Mouse (Mus musculus) CH12.LX (cell line): ENCODE results near the gene Rab43. TPM values are rescaled to one million over a fixed set of nuclear protein-coding genes. Genes with fewer than 3 reads are reported as not detected.

Source experiments
- DNase-seq: peaks from one replicate; pipeline ENCODE4 v3.0.0-alpha.2; 2013; ENCODE audit errors: extremely low read depth
- H3K27ac ChIP-seq: 2 replicates; pipeline ENCODE4 v1.5.1; 2012; ENCODE audit warnings: low read depth, mild to moderate bottlenecking, control low read depth, moderate library complexity; ENCODE audit not compliant: insufficient read depth
- H3K27me3 ChIP-seq: replicated peaks from 2 replicates; pipeline ENCODE3; 2012; ENCODE audit warnings: inconsistent platforms
- H3K36me3 ChIP-seq, 2 experiments: replicated peaks in 1 of 2; 2 replicates each; pipeline versions ENCODE3 to v1.6.1; 2012; ENCODE audit warnings: inconsistent platforms in 1 of 2, low read length in 1 of 2, mild to moderate bottlenecking in 1 of 2, mixed read lengths in 1 of 2, moderate library complexity in 1 of 2; ENCODE audit not compliant: control insufficient read depth in 1 of 2, insufficient read depth in 1 of 2
- H3K4me1 ChIP-seq, 2 experiments: 2 replicates each; pipeline ENCODE4 v1.6.1; 2012; ENCODE audit warnings: inconsistent platforms in 1 of 2, moderate library complexity in 1 of 2; ENCODE audit not compliant: insufficient read depth in 2 of 2, control insufficient read depth in 1 of 2
- H3K4me2 ChIP-seq: 2 replicates; pipeline ENCODE4 v1.6.1; 2012; ENCODE audit warnings: low read depth, mild to moderate bottlenecking, control low read depth; ENCODE audit not compliant: poor library complexity, insufficient read depth, severe bottlenecking
- H3K4me3 ChIP-seq, 3 experiments: fragments of 150-350 bp in 1 of 3; sonication (generic) in 1 of 3; replicated peaks in 1 of 3; 2 replicates each; pipeline versions ENCODE3 to v1.5.1; 2011 to 2012; ENCODE audit warnings: low read depth in 2 of 3, low read length in 2 of 3, mild to moderate bottlenecking in 2 of 3, moderate library complexity in 2 of 3, control low read depth in 1 of 3, improper control_type of control experiment in 1 of 3, inconsistent platforms in 1 of 3, mixed read lengths in 1 of 3; ENCODE audit not compliant: poor library complexity in 1 of 3
- H3K79me2 ChIP-seq: replicated peaks from 2 replicates; pipeline ENCODE4 v1.6.1; 2012; ENCODE audit warnings: mild to moderate bottlenecking, moderate library complexity; ENCODE audit not compliant: control insufficient read depth, poor library complexity, insufficient read depth, severe bottlenecking; ENCODE audit errors: extremely low read depth
- H3K9ac ChIP-seq: 2 replicates; pipeline ENCODE4 v1.6.1; 2012; ENCODE audit warnings: low read depth, mild to moderate bottlenecking, control low read depth, moderate library complexity; ENCODE audit not compliant: insufficient read depth
- H3K9me3 ChIP-seq: replicated peaks from 2 replicates; pipeline ENCODE3; 2012; ENCODE audit warnings: low read length, inconsistent platforms, mixed read lengths
- BHLHE40 ChIP-seq: IDR thresholded peaks from 2 replicates; pipeline ENCODE4 v1.6.1; 2011; ENCODE audit warnings: mild to moderate bottlenecking, low read depth, low read length, improper control_type of control experiment
- CHD1 ChIP-seq: IDR thresholded peaks from 2 replicates; pipeline ENCODE4 v1.6.1; 2012; ENCODE audit warnings: low read depth, low read length, improper control_type of control experiment, inconsistent platforms
- E2F4 ChIP-seq: IDR thresholded peaks from 2 replicates; pipeline ENCODE4 v1.6.1; 2011; ENCODE audit warnings: low read depth, low read length, improper control_type of control experiment; ENCODE audit not compliant: insufficient replicate concordance
- EP300 ChIP-seq: IDR thresholded peaks from 2 replicates; pipeline ENCODE4 v1.6.1; 2011; ENCODE audit warnings: low read length, improper control_type of control experiment
- ETS1 ChIP-seq: conservative IDR thresholded peaks from 2 replicates; pipeline ENCODE4 v1.6.1; 2012; ENCODE audit warnings: low read depth, mild to moderate bottlenecking, inconsistent platforms, low read length, improper control_type of control experiment, moderate library complexity
- GABPA ChIP-seq: IDR thresholded peaks from 2 replicates; pipeline ENCODE4 v1.6.1; 2012; ENCODE audit warnings: low read depth, low read length, improper control_type of control experiment, inconsistent platforms; ENCODE audit not compliant: insufficient replicate concordance
- HCFC1 ChIP-seq: IDR thresholded peaks from 2 replicates; pipeline ENCODE4 v1.6.1; 2012; ENCODE audit warnings: low read depth, mild to moderate bottlenecking, inconsistent platforms, low read length, improper control_type of control experiment
- JUND ChIP-seq: conservative IDR thresholded peaks from 2 replicates; pipeline ENCODE4 v1.6.1; 2011; ENCODE audit warnings: low read depth, low read length, improper control_type of control experiment
- KAT2A ChIP-seq: IDR thresholded peaks from 2 replicates; pipeline ENCODE4 v1.6.1; 2012; ENCODE audit warnings: low read length, improper control_type of control experiment, inconsistent platforms; ENCODE audit not compliant: insufficient replicate concordance
- MAFK ChIP-seq: IDR thresholded peaks from 2 replicates; pipeline ENCODE4 v1.6.1; 2011; ENCODE audit warnings: low read length, improper control_type of control experiment; ENCODE audit not compliant: insufficient replicate concordance
- MEF2A ChIP-seq: IDR thresholded peaks from 2 replicates; pipeline ENCODE4 v1.6.1; 2014; ENCODE audit warnings: low read depth, mild to moderate bottlenecking, inconsistent platforms, low read length, improper control_type of control experiment, borderline replicate concordance
- NELFE ChIP-seq: IDR thresholded peaks from 2 replicates; pipeline ENCODE4 v1.6.1; 2011; ENCODE audit warnings: low read depth, low read length, improper control_type of control experiment
- NRF1 ChIP-seq: IDR thresholded peaks from 2 replicates; pipeline ENCODE4 v1.6.1; 2014; ENCODE audit warnings: low read depth, mild to moderate bottlenecking, inconsistent platforms, low read length, improper control_type of control experiment, moderate library complexity
- POLR2A ChIP-seq: IDR thresholded peaks from 2 replicates; pipeline ENCODE4 v1.6.1; 2011; ENCODE audit warnings: low read depth, mild to moderate bottlenecking, improper control_type of control experiment, low read length
- POLR2AphosphoS2 ChIP-seq: IDR thresholded peaks from 2 replicates; pipeline ENCODE4 v1.6.1; 2011; ENCODE audit warnings: low read depth, low read length, improper control_type of control experiment
- SMC3 ChIP-seq: IDR thresholded peaks from 2 replicates; pipeline ENCODE4 v1.6.1; 2011; ENCODE audit warnings: low read depth, low read length, improper control_type of control experiment
- TBP ChIP-seq: conservative IDR thresholded peaks from 2 replicates; pipeline ENCODE4 v1.6.1; 2011; ENCODE audit warnings: low read depth, low read length, improper control_type of control experiment
- UBTF ChIP-seq: IDR thresholded peaks from 2 replicates; pipeline ENCODE4 v1.6.1; 2012; ENCODE audit warnings: low read depth, mild to moderate bottlenecking, inconsistent platforms, low read length, improper control_type of control experiment, moderate library complexity
- ZKSCAN1 ChIP-seq: IDR thresholded peaks from 2 replicates; pipeline ENCODE4 v1.6.1; 2012; ENCODE audit warnings: low read depth, inconsistent platforms, low read length, improper control_type of control experiment, borderline replicate concordance
- ZNF384 ChIP-seq: IDR thresholded peaks from 2 replicates; pipeline ENCODE4 v1.6.1; 2012; ENCODE audit warnings: low read depth, low read length, improper control_type of control experiment, inconsistent platforms
- dilution Hi-C: fragments of 300-500 bp; cut with MboI; formaldehyde crosslinking; loops from 2 replicates; pipeline ENCODE4 v1.14.3; 2020; ENCODE audit warnings: low sequenced_read_pairs; ENCODE audit not compliant: extremely low pct_unique_long_range_greater_than_20kb, extremely low pct_ligation_motif_present
- in situ Hi-C: fragments of 300-500 bp; cut with MboI; formaldehyde crosslinking; loops from 3 replicates; pipeline ENCODE4 v1.14.3; 2019; ENCODE audit warnings: low sequenced_read_pairs, low pct_ligation_motif_present, low pct_unique_long_range_greater_than_20kb, mixed read lengths
- polyA plus RNA-seq: library from polyadenylated mRNA; unstranded; fragments of >175 nt; gene quantifications from 2 replicates; pipeline ENCODE4 v1.2.1, GENCODE M21; 2012; ENCODE audit warnings: low read depth; ENCODE audit not compliant: insufficient read length
- total RNA-seq, 2 experiments: library from RNA; depleted of rRNA; stranded (reverse); fragments of 300-350 nt in 1 of 2; fragments of >200 nt in 1 of 2; gene quantifications; 2 replicates each; pipeline ENCODE4 v1.2.3; 2012 to 2014

The Rab43 gene
- total and polyA plus RNA-seq, 3 experiments, result 4.3 to 23.4 (median 10.3) TPM

GRCm38 (mm10) chr6:87795385-87796150 lies 16.4 kb downstream of the Rab43 start:
- H3K4me1 ChIP-seq, result peaks cover 0 to 10% of the 10 kb centered on the region in 2 experiments; a peak in 2 of 4 replicates
- peaks cover 38 to 75% of the 10 kb centered on the region in 2 experiments for H3K36me3 ChIP-seq
- no peak overlapping the region for H3K9ac ChIP-seq
- no peaks in the 10 kb centered on the region for H3K79me2 ChIP-seq
- no peak overlapping the region for H3K4me3 ChIP-seq
- no peaks in the 10 kb centered on the region for H3K27me3 ChIP-seq
- TF ChIP-seq ZKSCAN1 (no peak), JUND (no peak), MAFK (no peak), GABPA (no peak), EP300 (no peak), ZNF384 (no peak), POLR2A (no peak), SMC3 (no peak), HCFC1 (no peak), KAT2A (no peak), BHLHE40 (no peak), POLR2AphosphoS2 (no peak), NELFE (no peak), UBTF (no peak), MEF2A (no peak)
- no peak overlapping the region for H3K27ac ChIP-seq
- dilution Hi-C loops, result no loop called here
- no peaks in the 10 kb centered on the region for H3K9me3 ChIP-seq
- in situ Hi-C loops, result no loop called here
- no peak for DNase-seq
- no peak overlapping the region for H3K4me2 ChIP-seq

DNA sequence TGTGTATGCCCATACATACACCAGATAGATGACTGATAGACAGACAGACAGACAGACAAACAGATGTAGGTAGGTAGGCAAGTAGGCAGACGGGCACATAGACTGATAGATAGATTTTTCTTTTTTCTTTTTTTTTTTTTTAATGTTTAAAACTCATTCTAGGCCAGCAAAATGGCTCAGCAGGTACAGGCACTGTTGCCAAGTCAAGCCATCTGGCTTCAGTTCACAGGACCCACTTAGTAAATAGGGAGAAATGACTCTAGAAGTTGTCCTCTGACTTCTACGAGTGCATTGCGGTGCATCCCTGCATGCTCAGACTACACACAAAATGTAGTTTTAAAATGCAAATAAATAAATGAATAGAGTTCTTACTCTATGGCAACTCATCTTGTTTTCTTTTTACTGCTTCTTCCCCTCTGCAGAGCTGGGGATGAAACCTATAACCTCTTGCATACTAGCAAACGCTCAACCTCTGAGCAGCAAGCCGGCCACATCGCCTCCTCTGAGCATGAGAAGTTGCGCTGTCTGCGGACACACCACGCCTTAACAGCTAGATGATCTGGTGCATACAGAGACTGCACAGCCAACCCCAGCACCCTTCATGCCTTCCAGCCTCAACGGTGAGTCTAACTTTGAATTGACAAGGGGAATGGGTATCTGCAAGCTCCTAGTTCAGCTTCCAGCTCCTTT lies 18.0 kb downstream of the Rab43 start:
- Histone ChIP-seq H3K9me3 (no peaks in the 10 kb centered on the region), H3K36me3 (peaks cover 43 to 76% of the 10 kb centered on the region in 2 experiments), H3K9ac (no peak overlapping the region), H3K4me1 (peaks cover 0 to 10% of the 10 kb centered on the region in 2 experiments; a peak in 2 of 4 replicates), H3K27ac (no peak overlapping the region), H3K4me3 (no peak overlapping the region)
- in situ Hi-C loops, result no loop called here
- TF ChIP-seq MAFK (no peak), EP300 (no peak), NELFE (no peak), ETS1 (no peak), GABPA (no peak), E2F4 (no peak), NRF1 (no peak), CHD1 (no peak), UBTF (no peak), KAT2A (no peak), TBP (no peak)
- TF ChIP-seq, all 38 proteins: peak for 0
- H3K79me2 ChIP-seq, result no peaks in the 10 kb centered on the region
- H3K4me2 ChIP-seq, result no peak overlapping the region
- H3K27me3 ChIP-seq, result no peaks in the 10 kb centered on the region
- no peak for DNase-seq
- dilution Hi-C loops, result no loop called here
